Mouse (Mus musculus) forebrain, embryonic 14.5 days (tissue): ENCODE results near the gene 2810021J22Rik. TPM values are rescaled to one million over a fixed set of nuclear protein-coding genes. Genes with fewer than 3 reads are reported as not detected.

Source experiments
- ATAC-seq: fragments of 200-750 bp; cut with Nextera tagmentation; 2 replicates; pipeline ENCODE4 v1.8.0; 2017; ENCODE audit warnings: mild to moderate bottlenecking, moderate library complexity
- DNase-seq: peaks from one replicate; pipeline ENCODE4 v3.0.0-alpha.2; 2015; ENCODE audit warnings: low spot score
- H3K27ac ChIP-seq: fragments of 300-500 bp; sonication (generic); 2 replicates; pipeline ENCODE4 v1.5.1; 2014; ENCODE audit warnings: low read depth, mild to moderate bottlenecking, control low read depth, low read length, moderate library complexity
- H3K27me3 ChIP-seq: fragments of 300-500 bp; sonication (generic); replicated peaks from 2 replicates; pipeline ENCODE4 v1.6.1; 2014; ENCODE audit warnings: low read length, control low read depth, mixed read lengths; ENCODE audit not compliant: control insufficient read depth, insufficient read depth
- H3K36me3 ChIP-seq: fragments of 300-500 bp; sonication (generic); 2 replicates; pipeline ENCODE4 v1.6.1; 2014; ENCODE audit warnings: low read length, control low read depth; ENCODE audit not compliant: control insufficient read depth, insufficient read depth
- H3K4me1 ChIP-seq: fragments of 300-500 bp; sonication (generic); 2 replicates; pipeline ENCODE4 v1.6.1; 2014; ENCODE audit warnings: antibody characterized with exemption, low read length, control low read depth; ENCODE audit not compliant: control insufficient read depth, insufficient read depth
- H3K4me2 ChIP-seq: fragments of 300-500 bp; sonication (generic); 2 replicates; pipeline ENCODE4 v1.6.1; 2014; ENCODE audit warnings: mild to moderate bottlenecking, control low read depth, low read length
- H3K4me3 ChIP-seq: fragments of 300-500 bp; sonication (generic); 2 replicates; pipeline ENCODE4 v1.5.1; 2014; ENCODE audit warnings: low read depth, low read length, control low read depth
- H3K9ac ChIP-seq: fragments of 300-500 bp; sonication (generic); 2 replicates; pipeline ENCODE4 v1.6.1; 2014; ENCODE audit warnings: mild to moderate bottlenecking, low read length, control low read depth, moderate library complexity
- H3K9me3 ChIP-seq: fragments of 300-500 bp; sonication (generic); replicated peaks from 2 replicates; pipeline ENCODE4 v1.6.1; 2016; ENCODE audit warnings: low read length, control low read depth, mixed read lengths; ENCODE audit not compliant: control insufficient read depth
- WGBS: fragments of 180-500 bp; shearing (Covaris S2); extraction: QIAGEN DNeasy Blood & Tissue Kit; methylation state at CpG from one replicate; pipeline ENCODE4 v1.1.7; 2014; 5-methylcytosine and 5-hydroxymethylcytosine counted together
- polyA plus RNA-seq: library from polyadenylated mRNA; unstranded; fragments of >200 nt; fragmentation: Nextera tagmentation; extraction: Ambion mirVana; gene quantifications from 2 replicates; pipeline ENCODE4 v1.2.1, GENCODE M21; 2014

2810021J22Rik gene
- polyA plus RNA-seq, 1 experiment from 2014 or later = 11.9 TPM

GRCm38 (mm10) chr11:58926651-58927050 lies 59.6 kb downstream of the 2810021J22Rik start:
- ATAC-seq (no peak), DNase-seq (no peak)
- Histone ChIP-seq H3K4me2 (no peak overlapping the region), H3K9ac (no peak overlapping the region), H3K36me3 (peaks cover 9% of the 10 kb centered on the region), H3K4me3 (no peak overlapping the region), H3K9me3 (no peaks in the 10 kb centered on the region), H3K27me3 (no peaks in the 10 kb centered on the region), H3K4me1 (no peaks in the 10 kb centered on the region), H3K27ac (no peak overlapping the region)
- WGBS = 94% methylated on average over 2 of the region's 3 CpGs

GRCm38 (mm10) chr11:58927053-58927452 lies 60.0 kb downstream of the 2810021J22Rik start:
- WGBS = 80% methylated on average over 2 of the region's 2 CpGs
- ATAC-seq (no peak), DNase-seq (no peak)
- H3K4me2 ChIP-seq = no peak overlapping the region
- H3K9me3 ChIP-seq = no peaks in the 10 kb centered on the region
- H3K27ac ChIP-seq = no peak overlapping the region
- H3K4me3 ChIP-seq = no peak overlapping the region
- H3K4me1 ChIP-seq = no peaks in the 10 kb centered on the region
- no peak overlapping the region for H3K9ac ChIP-seq
- peaks cover 13% of the 10 kb centered on the region for H3K36me3 ChIP-seq
- no peaks in the 10 kb centered on the region for H3K27me3 ChIP-seq

GRCm38 (mm10) chr11:58927790-58928651 lies 61.0 kb downstream of the 2810021J22Rik start:
- 36% methylated on average over 20 of the region's 20 CpGs for WGBS
- Histone ChIP-seq H3K36me3 (peaks cover 23% of the 10 kb centered on the region), H3K9ac (0 out of 2 replicates have a peak overlapping the region, but pooled peaks have one; percentile 7), H3K27me3 (no peaks in the 10 kb centered on the region), H3K4me2 (peak overlapping the region; percentile 28; the same call in 1 of the 2 replicates), H3K9me3 (no peaks in the 10 kb centered on the region), H3K4me1 (no peaks in the 10 kb centered on the region), H3K4me3 (no peak overlapping the region), H3K27ac (no peak overlapping the region)
- ATAC-seq = peak; percentile 66
- DNase-seq = peak; percentile 79

- no peak overlapping the region for H3K9ac ChIP-seq
- ATAC-seq (no peak), DNase-seq (no peak)
- no peaks in the 10 kb centered on the region for H3K9me3 ChIP-seq
- no peak overlapping the region for H3K4me2 ChIP-seq
- H3K36me3 ChIP-seq = peaks cover 33% of the 10 kb centered on the region
- H3K27ac ChIP-seq = no peak overlapping the region
- no peak overlapping the region for H3K4me3 ChIP-seq
- WGBS = 73% methylated on average over 4 of the region's 4 CpGs
- no peaks in the 10 kb centered on the region for H3K4me1 ChIP-seq
- no peaks in the 10 kb centered on the region for H3K27me3 ChIP-seq
These were observed 62.0 kb downstream of the 2810021J22Rik start for GRCm38 (mm10) chr11:58929055-58929454.

- no peaks in the 10 kb centered on the region for H3K9me3 ChIP-seq
- H3K27me3 ChIP-seq = no peaks in the 10 kb centered on the region
- DNase-seq (no peak), ATAC-seq (no peak)
- no peaks in the 10 kb centered on the region for H3K4me1 ChIP-seq
- 67% methylated on average over 3 of the region's 3 CpGs for WGBS
- H3K4me3 ChIP-seq = no peak overlapping the region
- no peak overlapping the region for H3K9ac ChIP-seq
- H3K36me3 ChIP-seq = peaks cover 38% of the 10 kb centered on the region
- H3K27ac ChIP-seq = no peak overlapping the region
- no peak overlapping the region for H3K4me2 ChIP-seq
These were observed 62.6 kb downstream of the 2810021J22Rik start for GRCm38 (mm10) chr11:58929641-58930040.

- Histone ChIP-seq H3K27ac (no peak overlapping the region), H3K4me2 (no peak overlapping the region), H3K27me3 (no peaks in the 10 kb centered on the region), H3K4me3 (no peak overlapping the region), H3K36me3 (peaks cover 43% of the 10 kb centered on the region), H3K4me1 (no peaks in the 10 kb centered on the region), H3K9ac (no peak overlapping the region), H3K9me3 (no peaks in the 10 kb centered on the region)
- no peak for ATAC-seq
- no peak for DNase-seq
- WGBS = 91% methylated on average over 3 of the region's 3 CpGs
These were observed 63.2 kb downstream of the 2810021J22Rik start for GRCm38 (mm10) chr11:58930254-58930653.

- Histone ChIP-seq H3K9me3 (no peaks in the 10 kb centered on the region), H3K27me3 (no peaks in the 10 kb centered on the region), H3K4me3 (no peak overlapping the region), H3K4me1 (no peaks in the 10 kb centered on the region; the same call in 1 of the 2 replicates), H3K36me3 (peaks cover 54% of the 10 kb centered on the region), H3K4me2 (no peak overlapping the region), H3K9ac (no peak overlapping the region), H3K27ac (no peak overlapping the region)
- ATAC-seq (no peak), DNase-seq (no peak)
- WGBS = 78% methylated on average over 4 of the region's 4 CpGs
These were observed 64.6 kb downstream of the 2810021J22Rik start for GRCm38 (mm10) chr11:58931576-58931975.

Other genes with a start within 250 kb of the 2810021J22Rik start
- not detected in 2 replicates for gene Olfr323, start 236.7 kb upstream of the 2810021J22Rik start, polyA plus RNA-seq
- gene Trim58, start 226.8 kb upstream of the 2810021J22Rik start, polyA plus RNA-seq = not detected in 2 replicates
- not detected in 2 replicates for gene Olfr322, start 208.4 kb upstream of the 2810021J22Rik start, polyA plus RNA-seq
- not detected in 2 replicates for gene Olfr320, start 186.1 kb upstream of the 2810021J22Rik start, polyA plus RNA-seq
- 0.10 TPM in 1 of 2 replicates, not detected in the other for gene Olfr319, start 168.1 kb upstream of the 2810021J22Rik start, polyA plus RNA-seq
- not detected in 2 replicates for gene Olfr318, start 143.2 kb upstream of the 2810021J22Rik start, polyA plus RNA-seq
- 0.10 TPM in 1 of 2 replicates, not detected in the other for gene Olfr317, start 128.0 kb upstream of the 2810021J22Rik start, polyA plus RNA-seq
- not detected in 2 replicates for gene Olfr316, start 114.5 kb upstream of the 2810021J22Rik start, polyA plus RNA-seq
- not detected in 2 replicates for gene Olfr315, start 94.0 kb upstream of the 2810021J22Rik start, polyA plus RNA-seq
- not detected in 2 replicates for gene Olfr314, start 84.3 kb upstream of the 2810021J22Rik start, polyA plus RNA-seq
- gene Fam183b, start 65.3 kb upstream of the 2810021J22Rik start, polyA plus RNA-seq = 8.2 and 8.4 TPM in 2 replicates
- not detected in 2 replicates for gene Olfr313, start 52.2 kb upstream of the 2810021J22Rik start, polyA plus RNA-seq
- not detected in 2 replicates for gene Olfr312, start 38.0 kb upstream of the 2810021J22Rik start, polyA plus RNA-seq
- not detected in 2 replicates for gene Olfr311, start 28.0 kb upstream of the 2810021J22Rik start, polyA plus RNA-seq
- gene Gm12258, start 20.1 kb upstream of the 2810021J22Rik start, polyA plus RNA-seq = 19.5 and 25.0 TPM in 2 replicates
- gene Zfp39, start 37.0 kb downstream of the 2810021J22Rik start, polyA plus RNA-seq = 5.5 and 6.7 TPM in 2 replicates
- not detected in 2 replicates for gene Btnl10, start 50.7 kb downstream of the 2810021J22Rik start, polyA plus RNA-seq
- 457 and 463 TPM in 2 replicates for gene Rnf187, start 71.7 kb downstream of the 2810021J22Rik start, polyA plus RNA-seq
- gene Hist3h2ba, start 81.7 kb downstream of the 2810021J22Rik start, polyA plus RNA-seq = 279 and 359 TPM in 2 replicates
- 149 and 151 TPM in 2 replicates for gene Hist3h2a, start 87.5 kb downstream of the 2810021J22Rik start, polyA plus RNA-seq
- gene Trim17, start 87.5 kb downstream of the 2810021J22Rik start, polyA plus RNA-seq = 1.3 and 1.9 TPM in 2 replicates
- 20.7 and 24.0 TPM in 2 replicates for gene Trim11, start 110.9 kb downstream of the 2810021J22Rik start, polyA plus RNA-seq